Mouse (Mus musculus): ENCODE data around the gene Hoxc6. TPM values are rescaled to one million over a fixed set of nuclear protein-coding genes. Genes with fewer than 3 reads are reported as not detected.

Hoxc6 gene
- not detected in 2 replicates for total RNA-seq (2017)

DNA sequence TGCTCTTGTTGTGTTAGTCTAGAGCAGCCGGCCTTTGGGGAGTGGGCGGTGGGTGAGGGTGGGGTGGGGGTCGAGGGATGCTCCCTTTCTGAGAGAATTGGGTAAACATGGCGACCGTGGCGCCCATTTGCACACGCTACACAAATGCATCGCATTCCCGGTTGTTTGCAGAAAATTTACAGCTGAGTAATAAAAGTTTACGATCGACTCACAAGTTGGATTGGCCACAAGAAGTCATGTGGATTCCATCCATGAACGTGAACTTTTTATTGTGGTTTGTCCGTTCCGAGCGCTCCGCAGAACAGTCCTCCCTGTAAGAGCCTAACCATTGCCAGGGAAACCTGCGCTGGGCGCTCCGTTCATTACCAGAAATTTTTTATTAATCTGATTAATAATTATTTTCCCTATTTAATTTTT lies at the start of gene Hoxc6:
TSS of gene Hoxc6 (plus strand) at position 319 of the 417 bp plus-strand sequence.
- ATAC-seq (ENCODE audit: extremely low read depth, insufficient number of reproducible peaks, low FRiP score, poor library complexity, severe bottlenecking) = no peak

DNA sequence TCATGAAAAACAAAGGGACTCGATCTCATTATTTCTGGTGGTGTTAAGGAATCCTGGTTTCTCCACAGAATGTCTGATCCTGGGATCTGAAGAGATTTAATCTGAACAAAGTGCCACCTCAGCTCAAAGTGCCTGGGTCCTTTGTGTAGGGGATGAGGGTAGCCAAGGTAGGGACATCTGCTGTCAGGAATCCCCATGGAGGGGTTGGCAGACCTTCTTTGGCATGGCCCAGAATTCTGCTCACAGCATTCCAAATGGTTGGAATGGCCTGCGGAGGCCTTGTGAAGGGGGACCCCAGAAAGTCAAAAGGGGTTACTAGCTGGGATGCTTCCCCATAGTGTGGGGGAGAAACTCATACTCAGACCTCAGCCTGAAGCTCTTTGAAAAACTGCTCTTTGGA lies 49.2 kb upstream of the Hoxc6 start:
- ATAC-seq (ENCODE audit: extremely low read depth, insufficient number of reproducible peaks, low FRiP score, poor library complexity, severe bottlenecking) = no peak

GRCm38 (mm10) chr15:102949696-102950095 lies 48.4 kb upstream of the Hoxc6 start:
- no peak for ATAC-seq (ENCODE audit: extremely low read depth, insufficient number of reproducible peaks, low FRiP score, poor library complexity, severe bottlenecking)

- ATAC-seq (ENCODE audit: extremely low read depth, insufficient number of reproducible peaks, low FRiP score, poor library complexity, severe bottlenecking) = no peak
Measured at GRCm38 (mm10) chr15:102950877-102951276, 47.2 kb upstream of the Hoxc6 start.

DNA sequence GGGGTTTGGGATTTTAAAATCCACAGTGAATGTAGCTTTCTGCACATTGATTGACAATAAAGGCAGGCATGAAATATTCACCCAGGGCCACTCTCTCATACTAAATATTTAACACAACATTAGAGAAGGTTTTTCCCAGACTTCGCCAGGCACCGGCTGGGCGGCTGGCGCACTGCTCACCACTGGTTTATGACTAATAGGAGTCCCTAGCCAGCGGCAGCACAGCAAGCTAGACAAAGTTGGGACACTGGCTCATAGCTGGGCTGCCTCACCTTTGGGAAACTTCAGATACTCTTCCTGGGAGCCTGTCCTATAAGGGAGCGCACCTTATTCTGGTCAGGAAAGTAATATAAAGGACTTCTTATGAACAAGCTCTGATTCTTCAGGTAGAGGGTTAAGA lies 44.5 kb upstream of the Hoxc6 start:
- no peak for ATAC-seq (ENCODE audit: extremely low read depth, insufficient number of reproducible peaks, low FRiP score, poor library complexity, severe bottlenecking)

DNA sequence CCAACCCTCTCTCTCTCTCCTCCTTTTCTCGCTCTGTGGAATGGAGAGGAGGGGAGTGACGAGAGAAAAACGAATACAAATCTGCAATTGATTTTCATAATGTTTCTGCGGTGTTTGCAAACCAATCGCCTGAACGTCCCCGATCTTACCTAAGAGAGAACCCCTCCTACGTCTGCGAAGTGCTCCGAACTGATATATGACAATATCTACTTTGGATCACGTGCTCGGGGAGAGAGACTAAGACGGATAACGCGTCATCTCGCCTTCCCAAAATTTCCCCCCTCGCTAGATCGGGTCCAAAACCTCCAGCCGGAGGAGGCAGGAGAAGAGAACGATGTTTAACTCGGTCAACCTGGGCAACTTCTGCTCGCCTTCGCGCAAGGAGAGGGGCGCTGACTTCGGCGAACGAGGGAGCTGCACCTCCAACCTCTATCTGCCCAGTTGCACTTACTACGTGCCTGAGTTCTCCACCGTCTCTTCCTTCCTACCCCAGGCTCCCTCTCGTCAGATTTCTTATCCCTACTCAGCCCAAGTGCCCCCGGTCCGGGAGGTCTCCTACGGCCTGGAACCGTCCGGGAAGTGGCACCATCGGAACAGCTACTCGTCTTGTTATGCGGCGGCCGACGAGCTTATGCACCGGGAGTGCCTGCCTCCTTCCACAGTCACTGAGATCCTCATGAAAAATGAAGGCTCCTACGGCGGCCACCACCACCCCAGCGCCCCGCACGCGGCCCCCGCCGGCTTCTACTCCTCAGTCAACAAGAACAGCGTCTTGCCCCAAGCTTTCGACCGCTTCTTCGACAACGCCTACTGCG lies 43.7 kb upstream of the Hoxc6 start, which contains the start of gene Hoxc11:
TSS of gene Hoxc11 (plus strand) at position 236 of the 815 bp plus-strand sequence.
- no peak for ATAC-seq (ENCODE audit: extremely low read depth, insufficient number of reproducible peaks, low FRiP score, poor library complexity, severe bottlenecking)

- ATAC-seq (ENCODE audit: extremely low read depth, insufficient number of reproducible peaks, low FRiP score, poor library complexity, severe bottlenecking) = no peak
Measured at GRCm38 (mm10) chr15:102955007-102955382, 43.1 kb upstream of the Hoxc6 start.

- no peak for ATAC-seq (ENCODE audit: extremely low read depth, insufficient number of reproducible peaks, low FRiP score, poor library complexity, severe bottlenecking)
Measured at GRCm38 (mm10) chr15:102955833-102956640, 42.0 kb upstream of the Hoxc6 start.

DNA sequence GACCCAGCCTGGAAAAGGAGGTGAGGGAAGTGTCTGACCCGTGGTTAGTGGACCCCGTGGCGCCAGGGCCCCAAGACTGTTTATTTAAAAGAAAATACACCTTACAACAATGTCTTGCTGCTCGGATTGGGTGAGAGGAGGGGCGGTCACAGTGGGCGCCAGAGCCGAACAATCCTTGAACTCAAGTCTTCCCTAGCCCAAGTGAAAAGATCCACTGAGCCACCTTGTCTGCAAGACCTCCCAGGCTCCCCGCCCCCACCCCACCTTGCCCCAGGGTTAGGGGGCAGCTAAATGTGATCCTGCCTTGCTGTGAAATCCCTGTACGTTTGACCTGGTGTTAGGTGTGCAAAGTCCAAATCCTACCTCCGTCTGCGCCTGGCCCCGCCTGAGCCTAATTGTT lies 41.2 kb upstream of the Hoxc6 start:
- ATAC-seq (ENCODE audit: extremely low read depth, insufficient number of reproducible peaks, low FRiP score, poor library complexity, severe bottlenecking) = no peak

DNA sequence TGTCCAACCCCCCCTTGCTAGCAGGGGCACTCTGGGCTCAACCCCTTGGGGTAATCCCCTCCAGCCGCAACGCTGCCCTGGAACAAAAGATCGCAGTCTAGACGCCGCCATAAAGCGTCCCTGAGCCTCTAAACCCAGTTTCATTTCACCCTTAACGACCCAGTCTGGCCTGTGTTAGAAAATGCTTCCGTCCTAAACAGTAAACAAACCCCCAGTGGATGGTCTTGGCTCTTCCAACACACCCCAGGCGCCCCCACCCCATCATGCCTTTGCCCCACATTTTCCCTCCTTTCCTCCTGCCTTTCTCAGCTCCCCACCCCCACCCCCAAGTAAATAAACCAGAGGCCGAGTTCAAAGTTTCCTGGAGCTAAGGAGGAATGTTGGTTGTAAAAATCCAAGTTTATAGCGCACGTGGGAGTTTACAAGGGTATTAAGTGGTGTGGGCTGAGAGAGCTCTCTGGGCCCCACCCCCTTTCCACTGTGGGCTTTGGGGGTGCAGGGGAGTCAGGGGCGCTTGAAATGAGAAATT lies 38.3 kb upstream of the Hoxc6 start:
- ATAC-seq (ENCODE audit: extremely low read depth, insufficient number of reproducible peaks, low FRiP score, poor library complexity, severe bottlenecking) = no peak

DNA sequence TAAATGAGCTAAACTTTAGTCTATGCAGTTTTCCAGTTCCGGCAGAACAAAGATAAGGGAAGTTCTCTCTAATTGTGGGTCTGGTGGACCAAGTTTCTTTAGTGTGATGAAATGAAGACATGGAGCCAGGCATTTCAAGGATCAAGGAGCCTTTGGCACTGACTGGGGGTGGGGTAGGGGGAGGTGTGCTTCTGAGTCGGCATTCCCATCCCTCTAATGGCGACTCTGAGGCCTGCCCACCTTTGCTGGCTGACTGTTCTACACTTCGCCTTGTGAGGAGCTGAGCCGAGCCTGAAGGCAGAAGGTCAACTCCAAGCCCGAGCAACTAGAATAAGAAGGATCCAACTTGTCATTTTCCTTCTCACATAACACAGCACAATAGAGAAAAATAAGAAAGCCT lies 36.3 kb upstream of the Hoxc6 start:
- no peak for ATAC-seq (ENCODE audit: extremely low read depth, insufficient number of reproducible peaks, low FRiP score, poor library complexity, severe bottlenecking)

DNA sequence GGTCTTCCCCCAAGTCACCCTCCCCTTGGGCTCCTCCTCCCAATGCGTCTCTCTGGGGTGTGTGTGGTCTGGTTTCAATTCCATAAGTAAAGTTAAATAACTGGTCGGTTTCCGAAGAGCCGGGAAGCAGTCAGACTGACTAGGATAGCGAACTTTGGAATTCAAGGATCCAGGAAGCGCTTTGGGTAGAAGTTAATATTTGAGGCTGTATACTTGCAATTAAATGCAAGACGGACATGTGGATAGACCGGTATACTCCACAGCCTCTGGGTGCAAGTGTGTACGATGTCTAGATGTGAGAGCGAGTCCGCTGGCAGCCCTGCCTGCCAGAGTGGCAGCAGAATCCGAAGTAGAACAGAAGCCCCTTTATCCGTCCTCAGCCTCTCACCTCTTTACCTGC lies 35.6 kb upstream of the Hoxc6 start:
- ATAC-seq (ENCODE audit: extremely low read depth, insufficient number of reproducible peaks, low FRiP score, poor library complexity, severe bottlenecking) = no peak

DNA sequence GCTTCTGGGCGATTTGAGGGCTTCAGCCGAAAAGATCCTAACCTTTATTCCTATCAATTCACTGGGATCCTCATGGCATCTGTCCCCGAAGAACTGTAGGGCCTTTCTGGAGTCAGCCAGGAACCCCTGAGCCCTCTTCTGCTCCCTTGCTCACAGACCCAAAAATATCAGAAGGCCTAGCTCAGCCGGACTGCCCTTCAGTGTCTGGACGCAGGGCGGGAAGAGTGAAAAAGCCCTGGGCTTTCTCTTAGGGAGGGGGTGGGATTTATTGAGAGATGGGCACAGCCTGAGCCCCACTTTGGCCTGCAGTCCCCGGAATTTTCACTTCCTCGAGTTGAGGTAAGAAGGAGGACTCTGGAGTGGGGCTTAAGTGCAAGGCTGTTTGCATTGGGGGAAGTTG lies 34.8 kb upstream of the Hoxc6 start:
- no peak for ATAC-seq (ENCODE audit: extremely low read depth, insufficient number of reproducible peaks, low FRiP score, poor library complexity, severe bottlenecking)

- ATAC-seq (ENCODE audit: extremely low read depth, insufficient number of reproducible peaks, low FRiP score, poor library complexity, severe bottlenecking) = no peak
Measured at GRCm38 (mm10) chr15:102963671-102964640, 34.1 kb upstream of the Hoxc6 start.

DNA sequence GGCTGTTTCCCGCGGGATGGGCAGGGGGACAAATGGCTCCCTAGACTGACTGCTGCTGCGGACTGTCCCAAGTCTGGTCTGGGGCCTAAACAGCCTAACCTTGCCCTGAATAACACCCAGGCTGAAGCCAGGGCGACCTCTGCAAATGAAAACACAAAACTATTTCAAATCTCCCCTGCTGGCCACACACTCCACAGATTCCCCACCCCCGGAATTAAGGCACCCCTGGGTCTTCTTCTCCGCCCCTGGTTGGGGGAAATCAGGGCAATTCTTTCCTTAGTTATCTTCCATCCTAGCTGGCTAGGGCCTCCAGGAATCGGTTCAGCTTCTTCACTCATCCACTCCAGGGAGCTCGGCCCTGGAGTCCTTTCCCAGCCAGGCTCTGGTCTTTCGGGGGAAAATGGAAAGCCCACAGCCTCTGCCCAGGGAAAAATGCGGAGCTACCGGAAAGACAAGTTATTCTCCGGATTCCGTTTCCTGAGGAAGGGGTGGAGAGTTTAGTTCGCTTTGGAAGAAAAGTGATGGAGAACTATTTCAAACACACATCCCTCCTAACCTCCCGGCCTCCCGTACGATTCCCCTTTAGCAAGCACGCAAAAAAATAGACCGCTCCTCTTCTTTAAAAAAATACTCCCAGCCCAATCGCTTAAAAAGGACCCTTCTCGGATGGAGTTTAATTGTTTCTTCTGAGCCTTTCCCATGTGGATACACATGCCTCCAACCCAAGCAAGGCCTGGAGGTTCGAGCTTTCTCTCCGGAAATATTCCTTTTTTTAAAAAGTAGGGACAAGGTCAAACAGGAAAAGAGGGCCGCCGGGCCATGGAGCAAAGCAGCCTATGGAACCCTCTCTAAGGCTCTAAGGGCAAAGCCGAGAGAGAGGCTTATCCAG lies 32.8 kb upstream of the Hoxc6 start:
- ATAC-seq (ENCODE audit: extremely low read depth, insufficient number of reproducible peaks, low FRiP score, poor library complexity, severe bottlenecking) = no peak

- peak; percentile 36; the same call in 1 of the 2 replicates for ATAC-seq (ENCODE audit: extremely low read depth, insufficient number of reproducible peaks, low FRiP score, poor library complexity, severe bottlenecking)
Measured at GRCm38 (mm10) chr15:102965892-102966775, 31.9 kb upstream of the Hoxc6 start.

- 0 out of 2 replicates have a peak, but pooled peaks have one; percentile 18 for ATAC-seq (ENCODE audit: extremely low read depth, insufficient number of reproducible peaks, low FRiP score, poor library complexity, severe bottlenecking)
Measured at GRCm38 (mm10) chr15:102966776-102967311, 31.2 kb upstream of the Hoxc6 start, which contains the start of gene Hoxc10. Gene Hoxc10, plus strand, starts transcription at chr15:102966796.
